Mouse (Mus musculus) left cerebral cortex, postnatal 14 days (tissue): ENCODE data around the gene Washc1. TPM values are rescaled to one million over a fixed set of nuclear protein-coding genes. Genes with fewer than 3 reads are reported as not detected.
A peak's percentile ranks its signal among the peaks of the same experiment; 100 is the strongest.
"Not testable (repeated sequence)": the region's sequence is repeated elsewhere in the genome, so short reads cannot be mapped to it uniquely, and the experiment has no call there.

Experiments
- DNase-seq, 2 experiments: peaks; one replicate each; pipeline ENCODE4 v3.0.0; 2021 to 2022; ENCODE audit warnings: low spot score in 2 of 2, mixed read lengths in 1 of 2
- intact Hi-C: fragments of 180-260 bp; cut with DNase I; formaldehyde crosslinking; loops from one replicate; pipeline ENCODE4 v1.15.1; 2025
- total RNA-seq, 2 experiments: library from RNA; stranded (reverse); gene quantifications; 2 replicates each; pipeline ENCODE4 v1.2.3; 2021

Gene Washc1
- total RNA-seq, 2 experiments from 2014 or later = 43.5 to 43.9 TPM

- DNase-seq = peak; percentile 62 to 63
- intact Hi-C loops = loop anchor here (5.0 to 10.0 kb wide), 3 partner anchors 152 to 492 kb away; partner anchors contain the start of genes Twsg1 and Vapa
Measured at GRCm38 (mm10) chr17:66106601-66107267, 4.6 kb upstream of the Washc1 start.

GRCm38 (mm10) chr17:66107466-66107865, 3.9 kb upstream of the Washc1 start:
- intact Hi-C loops = loop anchor here (5.0 to 10.0 kb wide), 3 partner anchors 153 to 493 kb away; partner anchors contain the start of genes Twsg1 and Vapa
- no peak for DNase-seq

GRCm38 (mm10) chr17:66108198-66108597, 3.1 kb upstream of the Washc1 start:
- intact Hi-C loops = loop anchor here (5.0 to 10.0 kb wide), 3 partner anchors 153 to 493 kb away; partner anchors contain the start of genes Twsg1 and Vapa
- DNase-seq = no peak

GRCm38 (mm10) chr17:66110746-66111145, 599 bp upstream of the Washc1 start:
- intact Hi-C loops = no loop called here
- DNase-seq = no peak

GRCm38 (mm10) chr17:66112166-66112565, 821 bp downstream of the Washc1 start:
- DNase-seq = no peak
- intact Hi-C loops = no loop called here

- no peak for DNase-seq
Measured at GRCm38 (mm10) chr17:66118991-66119390, 7.6 kb downstream of the Washc1 start.

GRCm38 (mm10) chr17:66120701-66121100, 9.4 kb downstream of the Washc1 start:
- no peak for DNase-seq
- intact Hi-C loops = no loop called here

More at GRCm38 (mm10) chr17:66118991-66119390, 7.6 kb downstream of the Washc1 start:
- intact Hi-C loops = no loop called here

- peak; percentile 89 to 93 for DNase-seq
- intact Hi-C loops = no loop called here
Measured at GRCm38 (mm10) chr17:66123066-66123815, 11.9 kb downstream of the Washc1 start, which contains the start of gene Ddx11. Gene Ddx11 (plus strand): TSS chr17:66123520.

GRCm38 (mm10) chr17:66123816-66124610, 12.7 kb downstream of the Washc1 start:
- no peak for DNase-seq
- intact Hi-C loops = no loop called here

- intact Hi-C loops = no loop called here
- no peak for DNase-seq
Measured at GRCm38 (mm10) chr17:66125211-66125610, 13.9 kb downstream of the Washc1 start.

- no peak for DNase-seq
- intact Hi-C loops = no loop called here
Measured at GRCm38 (mm10) chr17:66130371-66130770, 19.0 kb downstream of the Washc1 start.

GRCm38 (mm10) chr17:66131212-66131611, 19.9 kb downstream of the Washc1 start:
- no peak for DNase-seq
- intact Hi-C loops = no loop called here

GRCm38 (mm10) chr17:66152706-66153662, 41.6 kb downstream of the Washc1 start:
- intact Hi-C loops = loop anchor here (5.0 kb wide), 1 partner anchor 59 kb away; no protein-coding TSS in a partner anchor
- not testable (repeated sequence) for DNase-seq

- DNase-seq = not testable (repeated sequence)
- intact Hi-C loops = loop anchor here (5.0 kb wide), 1 partner anchor 58 kb away; no protein-coding TSS in a partner anchor
Measured at GRCm38 (mm10) chr17:66153735-66154423, 42.5 kb downstream of the Washc1 start.

- no peak for DNase-seq
- intact Hi-C loops = loop anchor here (5.0 kb wide), 1 partner anchor 57 kb away; no protein-coding TSS in a partner anchor
Measured at GRCm38 (mm10) chr17:66154876-66155275, 43.5 kb downstream of the Washc1 start.

GRCm38 (mm10) chr17:66158271-66158670, 46.9 kb downstream of the Washc1 start:
- intact Hi-C loops = no loop called here
- DNase-seq = no peak

GRCm38 (mm10) chr17:66167141-66167540, 55.8 kb downstream of the Washc1 start:
- intact Hi-C loops, DNase-seq: not testable (repeated sequence)
